Mouse (Mus musculus): ENCODE measurements around the gene Add2. TPM values are rescaled to one million over a fixed set of nuclear protein-coding genes. Genes with fewer than 3 reads are reported as not detected.

Gene Add2
- polyA plus RNA-seq, 1 experiment from 2014 or later = 7.4 TPM

- no peak overlapping the region for H3K4me3 ChIP-seq (ENCODE audit: low read depth, low read length)
- H3K9ac ChIP-seq (ENCODE audit: low read length) = no peak overlapping the region
- no peaks in the 10 kb centered on the region for H3K36me3 ChIP-seq (ENCODE audit: control insufficient read depth, insufficient read depth, low read length)
- WGBS = 77% methylated on average over 4 of the region's 4 CpGs
- H3K4me1 ChIP-seq (replicated peaks; ENCODE audit: control insufficient read depth, insufficient read depth, low read length) = no peaks in the 10 kb centered on the region
- no peak for ATAC-seq (replicated peaks; ENCODE audit: low FRiP score, low TSS enrichment, low read depth)
- no peaks in the 10 kb centered on the region for H3K27me3 ChIP-seq (replicated peaks; ENCODE audit: control insufficient read depth, insufficient read depth, low read length)
- no peak overlapping the region for H3K4me2 ChIP-seq (ENCODE audit: low read length)
- DNase-seq (ENCODE audit: low spot score) = no peak
- H3K9me3 ChIP-seq (ENCODE audit: control insufficient read depth, low read length) = no peaks in the 10 kb centered on the region
- no peak overlapping the region for H3K27ac ChIP-seq (ENCODE audit: low read depth)
Observed at GRCm38 (mm10) chr6:86099003-86099402, 70.5 kb downstream of the Add2 start.

- Histone ChIP-seq H3K4me2 (ENCODE audit: low read length) (no peak overlapping the region), H3K36me3 (ENCODE audit: control insufficient read depth, insufficient read depth, low read length) (no peaks in the 10 kb centered on the region), H3K27ac (ENCODE audit: low read depth) (no peak overlapping the region), H3K4me3 (ENCODE audit: low read depth, low read length) (no peak overlapping the region), H3K4me1 (replicated peaks; ENCODE audit: control insufficient read depth, insufficient read depth, low read length) (no peaks in the 10 kb centered on the region), H3K9me3 (ENCODE audit: control insufficient read depth, low read length) (no peaks in the 10 kb centered on the region), H3K9ac (ENCODE audit: low read length) (no peak overlapping the region), H3K27me3 (replicated peaks; ENCODE audit: control insufficient read depth, insufficient read depth, low read length) (no peaks in the 10 kb centered on the region)
- 69% methylated on average over 5 of the region's 5 CpGs for WGBS
- no peak for DNase-seq (ENCODE audit: low spot score)
- ATAC-seq (replicated peaks; ENCODE audit: low FRiP score, low TSS enrichment, low read depth) = no peak
Observed at GRCm38 (mm10) chr6:86101451-86101850, 73.0 kb downstream of the Add2 start.

GRCm38 (mm10) chr6:86102874-86103273 lies 74.4 kb downstream of the Add2 start:
- ATAC-seq (replicated peaks; ENCODE audit: low FRiP score, low TSS enrichment, low read depth) = no peak
- Histone ChIP-seq H3K4me3 (ENCODE audit: low read depth, low read length) (no peak overlapping the region), H3K36me3 (ENCODE audit: control insufficient read depth, insufficient read depth, low read length) (no peaks in the 10 kb centered on the region), H3K4me2 (ENCODE audit: low read length) (no peak overlapping the region), H3K9ac (ENCODE audit: low read length) (no peak overlapping the region), H3K27me3 (replicated peaks; ENCODE audit: control insufficient read depth, insufficient read depth, low read length) (no peaks in the 10 kb centered on the region), H3K27ac (ENCODE audit: low read depth) (no peak overlapping the region), H3K4me1 (replicated peaks; ENCODE audit: control insufficient read depth, insufficient read depth, low read length) (no peaks in the 10 kb centered on the region), H3K9me3 (ENCODE audit: control insufficient read depth, low read length) (no peaks in the 10 kb centered on the region)
- DNase-seq (ENCODE audit: low spot score) = no peak
- 87% methylated on average over 5 of the region's 5 CpGs for WGBS

- DNase-seq (ENCODE audit: low spot score) (no peak), ATAC-seq (replicated peaks; ENCODE audit: low FRiP score, low TSS enrichment, low read depth) (no peak)
- Histone ChIP-seq H3K27ac (ENCODE audit: low read depth) (no peak overlapping the region), H3K36me3 (ENCODE audit: control insufficient read depth, insufficient read depth, low read length) (no peaks in the 10 kb centered on the region), H3K4me3 (ENCODE audit: low read depth, low read length) (no peak overlapping the region), H3K9me3 (ENCODE audit: control insufficient read depth, low read length) (no peaks in the 10 kb centered on the region), H3K4me1 (replicated peaks; ENCODE audit: control insufficient read depth, insufficient read depth, low read length) (no peaks in the 10 kb centered on the region), H3K27me3 (replicated peaks; ENCODE audit: control insufficient read depth, insufficient read depth, low read length) (no peaks in the 10 kb centered on the region), H3K4me2 (ENCODE audit: low read length) (no peak overlapping the region), H3K9ac (ENCODE audit: low read length) (no peak overlapping the region)
- WGBS = 77% methylated on average over 4 of the region's 4 CpGs
Observed at GRCm38 (mm10) chr6:86103614-86104013, 75.1 kb downstream of the Add2 start.

- Histone ChIP-seq H3K36me3 (ENCODE audit: control insufficient read depth, insufficient read depth, low read length) (no peaks in the 10 kb centered on the region), H3K9ac (ENCODE audit: low read length) (no peak overlapping the region), H3K4me3 (ENCODE audit: low read depth, low read length) (no peak overlapping the region), H3K27me3 (replicated peaks; ENCODE audit: control insufficient read depth, insufficient read depth, low read length) (no peaks in the 10 kb centered on the region), H3K4me2 (ENCODE audit: low read length) (no peak overlapping the region), H3K27ac (ENCODE audit: low read depth) (no peak overlapping the region), H3K9me3 (ENCODE audit: control insufficient read depth, low read length) (no peaks in the 10 kb centered on the region), H3K4me1 (replicated peaks; ENCODE audit: control insufficient read depth, insufficient read depth, low read length) (no peaks in the 10 kb centered on the region)
- ATAC-seq (replicated peaks; ENCODE audit: low FRiP score, low TSS enrichment, low read depth) (no peak), DNase-seq (ENCODE audit: low spot score) (no peak)
- WGBS = 64% methylated on average over 4 of the region's 4 CpGs
Observed at GRCm38 (mm10) chr6:86104719-86105118, 76.2 kb downstream of the Add2 start.

- H3K4me2 ChIP-seq (ENCODE audit: low read length) = no peak overlapping the region
- no peaks in the 10 kb centered on the region for H3K27me3 ChIP-seq (replicated peaks; ENCODE audit: control insufficient read depth, insufficient read depth, low read length)
- no peak overlapping the region for H3K4me3 ChIP-seq (ENCODE audit: low read depth, low read length)
- H3K27ac ChIP-seq (ENCODE audit: low read depth) = no peak overlapping the region
- H3K9ac ChIP-seq (ENCODE audit: low read length) = no peak overlapping the region
- whole genome bisulfite sequencing = 72% methylated on average over 12 of the region's 12 CpGs
- no peaks in the 10 kb centered on the region for H3K9me3 ChIP-seq (ENCODE audit: control insufficient read depth, low read length)
- H3K36me3 ChIP-seq (ENCODE audit: control insufficient read depth, insufficient read depth, low read length) = no peaks in the 10 kb centered on the region
- ATAC-seq (replicated peaks; ENCODE audit: low FRiP score, low TSS enrichment, low read depth) = no peak
- H3K4me1 ChIP-seq (replicated peaks; ENCODE audit: control insufficient read depth, insufficient read depth, low read length) = no peaks in the 10 kb centered on the region
- DNase-seq (ENCODE audit: low spot score) = no peak
Observed at GRCm38 (mm10) chr6:86106045-86106444, 77.6 kb downstream of the Add2 start.

- Histone ChIP-seq H3K9me3 (ENCODE audit: control insufficient read depth, low read length) (no peaks in the 10 kb centered on the region), H3K4me3 (ENCODE audit: low read depth, low read length) (no peak overlapping the region), H3K4me1 (replicated peaks; ENCODE audit: control insufficient read depth, insufficient read depth, low read length) (no peaks in the 10 kb centered on the region), H3K9ac (ENCODE audit: low read length) (no peak overlapping the region), H3K27ac (ENCODE audit: low read depth) (no peak overlapping the region), H3K36me3 (ENCODE audit: control insufficient read depth, insufficient read depth, low read length) (no peaks in the 10 kb centered on the region), H3K27me3 (replicated peaks; ENCODE audit: control insufficient read depth, insufficient read depth, low read length) (no peaks in the 10 kb centered on the region), H3K4me2 (ENCODE audit: low read length) (no peak overlapping the region)
- no peak for ATAC-seq (replicated peaks; ENCODE audit: low FRiP score, low TSS enrichment, low read depth)
- DNase-seq (ENCODE audit: low spot score) = no peak
- WGBS = 89% methylated on average over 4 of the region's 4 CpGs
Observed at GRCm38 (mm10) chr6:86107101-86107500, 78.6 kb downstream of the Add2 start.

- DNase-seq (ENCODE audit: low spot score) (no peak), ATAC-seq (replicated peaks; ENCODE audit: low FRiP score, low TSS enrichment, low read depth) (no peak)
- Histone ChIP-seq H3K27me3 (replicated peaks; ENCODE audit: control insufficient read depth, insufficient read depth, low read length) (no peaks in the 10 kb centered on the region), H3K36me3 (ENCODE audit: control insufficient read depth, insufficient read depth, low read length) (no peaks in the 10 kb centered on the region), H3K4me2 (ENCODE audit: low read length) (no peak overlapping the region), H3K4me1 (replicated peaks; ENCODE audit: control insufficient read depth, insufficient read depth, low read length) (no peaks in the 10 kb centered on the region), H3K9ac (ENCODE audit: low read length) (no peak overlapping the region), H3K9me3 (ENCODE audit: control insufficient read depth, low read length) (no peaks in the 10 kb centered on the region), H3K4me3 (ENCODE audit: low read depth, low read length) (no peak overlapping the region), H3K27ac (ENCODE audit: low read depth) (no peak overlapping the region)
- WGBS = 74% methylated on average over 3 of the region's 3 CpGs
Observed at GRCm38 (mm10) chr6:86115843-86116242, 87.4 kb downstream of the Add2 start.

GRCm38 (mm10) chr6:86123057-86123456 lies 94.6 kb downstream of the Add2 start:
- no peak for ATAC-seq (replicated peaks; ENCODE audit: low FRiP score, low TSS enrichment, low read depth)
- no peak overlapping the region for H3K9ac ChIP-seq (ENCODE audit: low read length)
- H3K4me3 ChIP-seq (ENCODE audit: low read depth, low read length) = no peak overlapping the region
- H3K4me2 ChIP-seq (ENCODE audit: low read length) = no peak overlapping the region
- no peaks in the 10 kb centered on the region for H3K9me3 ChIP-seq (ENCODE audit: control insufficient read depth, low read length)
- H3K4me1 ChIP-seq (replicated peaks; ENCODE audit: control insufficient read depth, insufficient read depth, low read length) = no peaks in the 10 kb centered on the region
- no peak for DNase-seq (ENCODE audit: low spot score)
- H3K27me3 ChIP-seq (replicated peaks; ENCODE audit: control insufficient read depth, insufficient read depth, low read length) = no peaks in the 10 kb centered on the region
- H3K27ac ChIP-seq (ENCODE audit: low read depth) = no peak overlapping the region
- WGBS = 85% methylated on average over 4 of the region's 4 CpGs
- H3K36me3 ChIP-seq (ENCODE audit: control insufficient read depth, insufficient read depth, low read length) = no peaks in the 10 kb centered on the region
